Mouse (Mus musculus): ENCODE results near the gene Kcmf1. TPM values are rescaled to one million over a fixed set of nuclear protein-coding genes. Genes with fewer than 3 reads are reported as not detected.

Gene Kcmf1
- polyA plus RNA-seq, 1 experiment from 2014 or later, result 30.2 TPM

Other genes with a start within 250 kb of the Kcmf1 start
- 6.3 and 8.1 TPM in 2 replicates for gene Tcf7l1, start 110.7 kb downstream of the Kcmf1 start, polyA plus RNA-seq (2015; fragmentation: Nextera tagmentation; extraction: Ambion mirVana)
- 3,926 and 4,269 TPM in 2 replicates for gene Tmsb10, start 58.8 kb upstream of the Kcmf1 start, polyA plus RNA-seq (2015; fragmentation: Nextera tagmentation; extraction: Ambion mirVana)

Data from hindbrain, embryonic 16.5 days (tissue).